Mouse (Mus musculus): ENCODE data around the gene Ubqln1. TPM values are rescaled to one million over a fixed set of nuclear protein-coding genes. Genes with fewer than 3 reads are reported as not detected.

Gene Ubqln1
- polyA plus RNA-seq, 1 experiment from 2014 or later = 83.3 TPM

Other genes starting within 250 kb of the Ubqln1 start
- 1.3 and 1.5 TPM in 2 replicates for gene Klhl3, start 102.1 kb downstream of the Ubqln1 start, polyA plus RNA-seq (2016; fragmentation: Nextera tagmentation; extraction: Ambion mirVana)
- gene Hnrnpa0, start 87.1 kb downstream of the Ubqln1 start, polyA plus RNA-seq (2016; fragmentation: Nextera tagmentation; extraction: Ambion mirVana) = 12.6 and 13.7 TPM in 2 replicates
- gene Idnk, start 58.0 kb downstream of the Ubqln1 start, polyA plus RNA-seq (2016; fragmentation: Nextera tagmentation; extraction: Ambion mirVana) = 24.6 and 25.8 TPM in 2 replicates
- gene Gkap1, start 60.0 kb upstream of the Ubqln1 start, polyA plus RNA-seq (2016; fragmentation: Nextera tagmentation; extraction: Ambion mirVana) = 9.0 and 9.1 TPM in 2 replicates
- gene Kif27, start 143.5 kb upstream of the Ubqln1 start, polyA plus RNA-seq (2016; fragmentation: Nextera tagmentation; extraction: Ambion mirVana) = 0.06 and 0.14 TPM in 2 replicates
- gene 2210016F16Rik, start 169.6 kb upstream of the Ubqln1 start, polyA plus RNA-seq (2016; fragmentation: Nextera tagmentation; extraction: Ambion mirVana) = 27.5 and 27.6 TPM in 2 replicates
- 22.3 and 25.4 TPM in 2 replicates for gene Rmi1, start 186.6 kb upstream of the Ubqln1 start, polyA plus RNA-seq (2016; fragmentation: Nextera tagmentation; extraction: Ambion mirVana)
- 906 and 911 TPM in 2 replicates for gene Hnrnpk, start 187.7 kb upstream of the Ubqln1 start, polyA plus RNA-seq (2016; fragmentation: Nextera tagmentation; extraction: Ambion mirVana)